Mouse (Mus musculus) gastrocnemius, postnatal 25 days (tissue): ENCODE measurements around the gene Emilin1. TPM values are rescaled to one million over a fixed set of nuclear protein-coding genes. Genes with fewer than 3 reads are reported as not detected.
A peak's percentile ranks its signal among the peaks of the same experiment; 100 is the strongest.

ENCODE experiments used
- DNase-seq: peaks from one replicate; pipeline ENCODE4 v3.0.0; 2022
- total RNA-seq, 2 experiments: library from RNA; stranded (reverse); gene quantifications; 1 replicate in 1 of 2; 2 replicates in 1 of 2; pipeline ENCODE4 v1.2.3; 2021

Gene Emilin1
- total RNA-seq, 2 experiments from 2014 or later, result 9.3 to 10.9 TPM

DNA sequence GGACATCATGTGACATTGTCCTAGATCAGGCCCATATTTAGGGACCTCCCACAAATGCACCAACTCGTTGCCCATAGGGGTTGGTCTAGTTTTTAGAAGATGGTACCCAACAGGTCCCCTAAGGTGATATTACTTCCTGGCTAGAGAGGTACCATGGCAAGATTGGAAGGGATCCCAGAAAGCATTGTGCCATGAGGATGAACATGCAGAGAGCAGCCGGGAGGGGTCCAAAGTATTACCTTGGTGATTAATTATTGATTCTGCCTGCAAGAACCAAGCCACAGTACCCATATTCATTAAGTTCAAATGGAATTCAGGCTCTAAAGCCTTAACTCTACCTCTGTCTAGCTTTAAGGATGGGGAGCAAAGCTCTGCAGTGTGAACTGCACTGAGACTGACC lies 12.9 kb downstream of the Emilin1 start:
- DNase-seq, result no peak

DNA sequence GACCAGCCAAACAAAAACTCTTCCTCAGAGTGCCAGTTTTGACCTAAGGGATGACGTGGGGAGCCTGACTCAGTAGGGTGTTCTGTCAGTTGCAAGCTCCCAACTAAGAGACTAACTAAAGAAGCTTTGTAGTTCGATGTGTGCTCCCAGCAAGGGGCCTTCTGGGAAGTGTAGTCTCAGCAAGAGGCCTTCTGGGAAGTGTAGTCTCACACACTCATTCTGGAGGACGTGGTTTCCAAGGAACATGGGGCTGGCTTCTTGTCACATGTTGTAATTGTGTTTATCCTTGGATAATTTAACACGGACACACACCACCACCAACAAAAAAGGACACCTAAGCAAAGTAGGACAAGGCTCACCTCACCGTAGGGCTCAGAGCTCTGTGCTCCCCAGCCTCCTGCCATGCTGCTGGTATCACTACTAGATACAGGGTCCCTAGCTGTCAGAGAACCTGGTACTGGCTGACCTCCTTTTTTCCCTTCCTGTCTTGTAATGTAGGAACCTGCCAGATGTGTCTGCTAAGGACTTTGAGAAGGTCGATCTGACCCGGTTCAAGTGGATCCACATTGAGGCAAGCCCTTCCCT lies 14.8 kb downstream of the Emilin1 start:
- no peak for DNase-seq

DNA sequence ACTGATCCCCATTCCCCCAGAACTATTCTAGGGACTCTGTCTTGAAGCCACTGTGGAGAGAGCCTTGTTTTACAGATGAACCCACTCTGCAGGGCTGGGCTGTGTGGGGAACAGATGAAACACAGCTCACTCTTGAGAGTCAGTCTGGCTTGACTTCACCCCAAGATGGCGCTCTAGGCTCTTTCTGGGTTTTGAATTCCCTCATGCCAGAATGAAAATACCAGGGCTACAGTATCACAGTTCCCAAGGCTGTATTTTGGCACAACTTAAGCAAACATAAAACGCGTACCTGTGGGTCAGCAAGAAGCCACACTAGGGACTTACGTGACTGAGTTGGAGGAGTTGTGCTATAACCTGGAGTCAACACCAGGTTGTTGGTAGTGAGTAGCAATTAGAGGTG lies 16.9 kb downstream of the Emilin1 start:
- peak; percentile 56 for DNase-seq

GRCm38 (mm10) chr5:30930846-30931245 lies 17.6 kb downstream of the Emilin1 start:
- DNase-seq, result no peak

DNA sequence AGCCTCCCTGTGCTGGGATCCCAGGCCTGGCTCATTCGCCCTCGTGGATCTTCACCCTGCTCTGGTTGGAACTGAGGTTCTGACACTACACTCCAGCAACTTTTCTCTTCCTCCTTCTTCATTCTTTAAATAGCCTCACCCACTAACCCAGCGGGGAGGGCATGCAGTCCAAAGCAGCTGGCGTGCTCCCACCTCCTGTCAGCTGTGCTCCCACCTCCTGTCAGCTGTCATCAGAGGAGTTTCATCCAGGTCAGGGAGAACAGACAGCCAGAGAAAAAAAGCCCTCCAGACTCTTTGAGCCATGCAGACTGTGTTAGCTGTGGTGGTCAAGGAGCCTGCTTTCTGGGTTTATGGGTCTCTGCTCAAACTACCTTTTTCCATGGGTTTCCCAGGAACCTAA lies 18.2 kb downstream of the Emilin1 start:
- DNase-seq, result no peak

DNA sequence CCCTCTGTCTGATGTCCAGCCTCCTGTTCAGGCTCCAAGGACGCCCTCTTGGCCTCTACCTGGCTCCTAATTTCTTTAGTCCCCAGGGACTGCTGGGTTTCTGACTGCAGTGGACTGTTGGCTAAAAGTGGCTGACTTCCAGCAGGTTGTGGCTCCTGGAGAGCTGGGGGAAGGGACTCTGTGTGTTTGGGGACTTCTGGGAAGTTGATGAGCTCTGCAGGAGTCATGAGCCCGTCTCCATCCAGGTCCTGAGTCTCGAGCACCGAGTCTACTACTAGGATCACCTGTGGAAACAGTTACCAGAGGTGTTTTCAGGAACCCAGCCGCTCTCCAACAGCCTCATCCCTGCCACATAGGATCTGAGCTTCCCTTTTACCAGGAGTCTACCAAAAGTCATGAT lies 20.5 kb downstream of the Emilin1 start:
- no peak for DNase-seq

DNA sequence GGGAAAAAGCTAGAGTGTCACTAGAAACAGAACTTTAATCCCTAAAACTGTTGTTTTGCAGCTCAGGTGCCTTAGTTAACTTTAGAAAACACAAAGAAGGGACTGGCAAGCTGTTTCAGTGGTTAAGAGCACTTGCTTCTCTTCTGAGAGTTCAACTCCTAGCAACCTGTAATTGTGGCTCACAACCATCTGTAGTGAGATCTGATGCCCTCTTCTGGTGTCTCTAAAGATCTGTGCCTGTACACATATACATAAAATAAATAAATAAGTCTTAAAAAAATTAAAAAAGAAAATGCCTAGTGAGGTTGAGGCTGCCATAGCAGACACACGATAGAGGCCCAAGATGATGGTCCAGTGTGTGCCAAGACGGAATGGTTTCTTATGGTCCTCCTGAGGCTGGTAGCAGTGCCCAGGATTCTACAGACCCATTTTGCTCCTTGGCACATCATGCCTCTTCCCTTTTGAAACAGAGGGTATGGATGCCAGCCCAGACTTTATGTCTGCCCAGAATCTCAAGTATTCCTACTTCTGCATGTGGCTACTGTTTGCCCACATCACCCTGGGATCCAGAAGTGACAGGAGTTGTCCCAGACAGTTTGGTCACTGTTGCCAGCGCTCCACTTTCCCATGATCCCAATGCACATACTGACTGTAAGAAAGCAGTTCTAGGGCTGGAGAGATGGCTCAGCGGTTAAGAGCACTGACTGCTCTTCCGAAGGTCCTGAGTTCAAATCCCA lies 21.7 kb downstream of the Emilin1 start:
- no peak for DNase-seq

- no peak for DNase-seq
Observed at GRCm38 (mm10) chr5:30943004-30943403, 29.8 kb downstream of the Emilin1 start.

DNA sequence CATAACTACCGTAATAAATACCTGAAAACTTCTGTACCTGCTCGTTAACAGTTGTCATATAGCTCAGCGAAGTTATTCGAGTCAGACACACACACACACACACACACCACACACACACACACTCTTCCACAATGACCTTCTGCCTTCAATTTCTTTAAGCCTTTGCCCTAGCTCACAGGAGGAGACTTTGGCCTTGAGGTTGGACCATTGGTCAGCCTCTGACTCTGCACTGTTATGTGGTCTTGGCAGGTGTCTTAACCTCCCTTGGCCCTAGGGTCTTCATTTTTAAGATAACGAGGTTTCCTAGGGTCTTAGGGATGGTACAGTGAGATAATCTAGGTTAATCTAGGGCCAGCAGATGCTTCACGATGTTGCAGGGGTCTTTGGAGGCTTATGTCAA lies 31.1 kb downstream of the Emilin1 start:
- DNase-seq, result no peak

- peak; percentile 61 for DNase-seq
Observed at GRCm38 (mm10) chr5:30944956-30945781, 32.0 kb downstream of the Emilin1 start, which contains the start of gene Cgref1. Gene Cgref1 (minus strand): TSS chr5:30945591.

- no peak for DNase-seq
Observed at GRCm38 (mm10) chr5:30948620-30949019, 35.4 kb downstream of the Emilin1 start.

DNA sequence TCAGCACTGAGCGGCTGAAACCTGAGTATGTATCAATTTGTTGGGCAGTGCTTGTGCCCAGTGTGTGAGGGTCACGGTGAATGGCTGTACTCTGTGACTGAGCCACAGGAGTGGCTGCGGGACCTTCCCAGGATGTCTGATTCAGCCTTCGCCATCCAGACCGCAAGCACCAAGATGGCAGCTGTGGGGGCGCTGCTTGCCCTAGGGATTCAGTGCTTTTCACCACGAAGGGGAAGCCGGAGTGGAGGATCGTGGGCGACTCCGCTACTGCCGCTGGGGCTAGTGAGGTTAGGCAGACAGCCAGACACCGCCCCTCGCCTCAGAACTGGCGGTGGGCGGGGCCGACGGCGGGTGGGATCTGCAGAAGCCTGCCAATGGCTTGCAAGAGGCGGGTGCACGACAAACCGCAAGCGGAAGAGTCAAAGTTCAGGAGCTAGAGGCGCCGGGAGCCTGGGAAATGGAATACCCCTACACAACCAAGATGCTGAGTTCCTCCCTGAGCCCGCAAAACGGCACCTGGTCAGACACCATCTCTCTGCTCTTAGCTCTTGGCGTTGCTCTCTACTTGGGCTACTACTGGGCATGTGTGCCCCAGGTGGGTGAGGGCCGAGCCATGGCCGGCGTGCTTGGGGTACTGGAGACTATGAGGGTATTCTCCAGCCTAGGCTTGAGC lies 36.6 kb downstream of the Emilin1 start:
- peak; percentile 92 for DNase-seq

- no peak for DNase-seq
Observed at GRCm38 (mm10) chr5:30950451-30950850, 37.2 kb downstream of the Emilin1 start.

DNA sequence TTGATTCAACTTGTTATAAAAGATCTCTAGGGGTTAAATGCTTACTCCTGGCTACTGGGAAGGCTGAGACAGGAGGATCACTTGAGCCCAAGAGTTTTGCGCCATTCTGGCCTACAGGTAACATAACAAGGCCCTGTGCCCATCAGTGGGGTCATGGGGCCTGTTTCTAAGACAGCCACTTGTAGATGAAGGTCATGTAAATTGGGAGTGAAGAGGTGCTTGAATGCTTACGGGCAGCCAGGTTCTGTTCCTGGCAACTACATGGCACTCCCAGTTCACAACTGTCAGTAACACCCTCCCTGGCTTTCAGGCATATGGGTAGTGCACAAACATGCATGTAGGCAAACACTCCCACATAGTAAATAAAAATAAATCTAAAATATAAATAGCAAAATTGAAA lies 37.7 kb downstream of the Emilin1 start:
- DNase-seq, result no peak

- DNase-seq, result no peak
Observed at GRCm38 (mm10) chr5:30951706-30952105, 38.5 kb downstream of the Emilin1 start.

GRCm38 (mm10) chr5:30952551-30952950 lies 39.3 kb downstream of the Emilin1 start:
- DNase-seq, result no peak

GRCm38 (mm10) chr5:30954065-30954464 lies 40.9 kb downstream of the Emilin1 start:
- no peak for DNase-seq

GRCm38 (mm10) chr5:30954556-30954955 lies 41.4 kb downstream of the Emilin1 start:
- DNase-seq, result no peak

- no peak for DNase-seq
Observed at GRCm38 (mm10) chr5:30955751-30956150, 42.5 kb downstream of the Emilin1 start.

GRCm38 (mm10) chr5:30957891-30958290 lies 44.7 kb downstream of the Emilin1 start:
- no peak for DNase-seq

DNA sequence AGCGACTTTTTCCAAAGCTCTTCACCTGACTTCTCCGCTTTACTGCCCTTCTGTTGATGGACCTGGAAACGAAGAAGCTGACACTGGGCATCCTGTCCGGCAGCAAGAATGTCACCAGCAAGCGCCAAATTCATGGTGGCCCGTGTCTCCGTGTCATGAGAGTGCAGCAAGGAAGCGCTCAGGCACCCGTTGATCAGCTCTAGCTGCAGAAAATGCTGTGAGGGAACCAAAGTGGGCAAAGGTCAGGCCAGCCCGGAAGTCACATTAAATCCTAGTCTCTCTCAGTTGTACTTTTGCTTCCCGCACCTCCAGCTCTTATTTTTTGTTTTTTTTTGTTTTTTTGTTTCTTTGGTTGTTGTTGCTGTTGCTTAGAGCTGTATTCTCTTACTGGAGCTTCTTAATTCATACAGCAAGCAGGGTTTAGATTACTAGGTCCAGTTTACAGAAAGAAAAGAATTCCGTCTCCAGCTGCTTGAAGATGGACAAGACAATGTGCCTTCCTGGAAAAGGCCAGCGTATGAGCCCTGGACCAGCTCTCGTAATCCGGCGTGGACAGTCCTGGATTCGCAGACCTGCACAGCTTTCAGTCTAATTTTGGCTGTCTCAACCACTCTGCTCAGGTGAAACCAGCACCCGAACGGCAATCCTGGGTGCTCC lies 46.1 kb downstream of the Emilin1 start:
- no peak for DNase-seq

- DNase-seq, result peak; percentile 98
Observed at GRCm38 (mm10) chr5:30959966-30960501, 46.8 kb downstream of the Emilin1 start, which contains the start of gene Preb. Gene Preb (minus strand): TSS chr5:30960361.
